Mouse (Mus musculus) brain, embryonic 14.5 days (tissue): ENCODE data around the gene Gm960. TPM values are rescaled to one million over a fixed set of nuclear protein-coding genes. Genes with fewer than 3 reads are reported as not detected.

Experiments used
- DNase-seq: peaks from one replicate; pipeline ENCODE4 v3.0.0-alpha.2; 2011; ENCODE audit warnings: low read depth
- CTCF ChIP-seq: fragments of 200-500 bp; IDR thresholded peaks from 2 replicates; pipeline ENCODE4 v1.5.1; 2012; ENCODE audit warnings: inconsistent platforms, mild to moderate bottlenecking, moderate library complexity, borderline replicate concordance; ENCODE audit not compliant: insufficient read depth, insufficient read length; ENCODE audit errors: extremely low read depth
- POLR2A ChIP-seq: fragments of 200-500 bp; IDR thresholded peaks from 2 replicates; pipeline ENCODE4 v1.6.1; 2012; ENCODE audit warnings: mild to moderate bottlenecking, inconsistent platforms, borderline replicate concordance; ENCODE audit not compliant: poor library complexity, insufficient read depth, insufficient read length, severe bottlenecking; ENCODE audit errors: extremely low read depth
- polyA plus RNA-seq: library from polyadenylated mRNA; depleted of rRNA; stranded (reverse); fragments of >200 nt; gene quantifications from 2 replicates; pipeline ENCODE4 v1.2.3, GENCODE M21; 2012

Gene Gm960
- polyA plus RNA-seq, 1 experiment, result 3.3 TPM

DNA sequence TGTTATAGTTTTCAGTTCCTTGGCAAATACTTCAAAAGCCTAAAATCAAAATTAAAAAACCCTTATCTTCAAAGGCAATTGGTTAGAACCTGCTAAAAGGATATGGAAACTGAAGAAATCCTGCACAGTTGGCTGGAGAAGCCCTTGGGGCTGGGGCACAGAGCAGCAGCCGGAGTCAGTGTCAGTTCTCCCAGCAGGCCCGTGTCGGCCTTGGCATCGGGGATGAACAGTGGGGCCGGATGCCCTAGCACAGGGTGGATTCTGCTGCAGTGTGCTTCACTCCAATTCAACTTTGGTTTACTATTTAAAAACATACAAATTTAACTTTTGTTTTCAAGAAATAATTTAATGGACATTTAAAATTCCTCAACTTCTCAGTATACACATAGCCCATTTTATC, 40.3 kb downstream of the Gm960 start:
- DNase-seq, result no peak
- no peak for TF ChIP-seq CTCF
- no peak for TF ChIP-seq POLR2A

DNA sequence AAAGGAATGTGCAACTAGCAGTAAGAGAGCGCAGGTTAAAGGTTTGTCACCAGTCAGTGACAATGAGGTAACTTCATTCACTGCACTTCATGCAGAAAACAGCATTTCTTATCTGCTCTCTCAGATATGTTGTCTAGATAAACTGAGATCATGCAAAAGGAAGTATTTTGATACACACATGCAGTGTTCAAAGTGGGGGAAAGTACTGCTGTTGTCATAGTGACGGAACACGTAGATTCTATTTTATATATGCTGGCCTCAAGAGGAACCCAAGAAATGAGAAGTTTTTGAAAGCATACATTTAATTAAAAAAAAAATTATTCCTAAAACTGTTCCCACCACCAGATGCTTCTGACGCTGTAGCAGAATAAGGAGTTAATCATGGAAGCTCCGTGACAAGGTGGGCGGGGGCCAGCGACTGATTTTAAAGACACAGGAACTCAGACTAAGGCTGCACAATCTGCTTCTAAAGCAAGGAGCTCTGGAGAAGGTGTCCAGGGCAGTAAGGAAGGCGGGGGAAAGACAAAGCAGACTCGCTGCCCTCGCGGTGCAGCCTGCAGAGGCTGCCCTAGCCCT, 51.5 kb downstream of the Gm960 start:
- no peak for DNase-seq
- TF ChIP-seq POLR2A (no peak), CTCF (no peak)

DNA sequence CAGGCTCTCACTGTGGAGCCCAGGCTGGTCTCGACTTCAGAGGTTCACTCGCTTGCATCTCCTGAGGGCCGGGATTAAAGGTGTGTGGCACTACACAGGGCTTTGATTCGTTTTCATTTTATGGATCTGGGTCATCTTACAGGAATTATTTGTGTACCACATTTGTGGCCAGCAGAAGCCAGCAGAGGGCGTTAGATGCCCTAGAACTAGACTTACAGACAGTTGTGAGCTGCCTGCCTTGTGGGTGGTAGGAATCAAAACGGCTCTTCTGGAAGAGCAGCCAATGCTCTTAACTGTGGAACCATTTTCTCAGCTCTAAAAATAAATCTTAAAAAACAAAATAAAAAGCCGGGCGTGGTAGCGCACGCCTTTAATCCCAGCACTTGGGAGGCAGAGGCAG, 54.2 kb downstream of the Gm960 start:
- peak; percentile 71 for DNase-seq
- TF ChIP-seq CTCF (peak; percentile 48; the same call in 1 of the 2 replicates), POLR2A (no peak)

DNA sequence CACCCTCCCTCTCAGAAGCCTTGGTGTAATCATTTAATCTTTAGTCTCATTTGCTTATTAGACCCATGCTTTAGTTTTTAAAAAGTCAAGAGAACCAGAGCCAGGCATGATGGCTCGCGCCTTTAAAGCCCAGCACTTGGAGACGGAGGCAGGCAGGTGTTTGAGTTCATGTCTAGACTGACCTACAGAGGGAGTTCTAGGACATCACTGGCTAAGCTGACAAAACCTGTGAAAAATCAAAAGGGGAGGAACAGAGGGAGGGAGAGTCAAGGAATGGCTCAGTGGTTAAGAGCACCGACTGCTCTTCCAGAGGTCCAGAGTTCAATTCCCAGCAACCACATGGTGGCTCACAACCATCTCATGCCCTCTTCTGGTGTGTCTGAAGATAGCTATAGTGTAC, 62.5 kb downstream of the Gm960 start:
- TF ChIP-seq CTCF (no peak), POLR2A (no peak)
- no peak for DNase-seq

DNA sequence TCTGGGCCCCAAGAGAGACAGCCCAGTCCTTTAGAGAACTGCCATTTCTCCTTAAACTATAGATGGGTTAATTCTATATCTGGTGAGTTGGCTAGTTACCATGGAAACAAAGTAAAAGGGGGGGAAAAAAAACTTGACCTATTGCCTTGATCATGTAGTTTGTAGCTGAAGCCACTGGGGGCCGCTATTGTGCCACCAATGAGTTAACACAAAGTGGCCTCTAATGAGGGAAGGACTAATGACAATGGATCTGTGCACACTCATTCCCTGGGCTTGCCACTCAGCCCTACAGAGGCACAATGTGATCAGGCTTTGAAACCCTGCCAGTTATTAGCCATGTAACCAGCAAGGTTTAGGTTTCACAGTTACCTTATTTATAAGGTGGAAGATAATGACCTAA, 69.6 kb downstream of the Gm960 start:
- TF ChIP-seq CTCF (peak; percentile 82; the same call in 1 of the 2 replicates), POLR2A (peak; percentile 29; the same call in 1 of the 2 replicates)
- DNase-seq, result peak; percentile 92

DNA sequence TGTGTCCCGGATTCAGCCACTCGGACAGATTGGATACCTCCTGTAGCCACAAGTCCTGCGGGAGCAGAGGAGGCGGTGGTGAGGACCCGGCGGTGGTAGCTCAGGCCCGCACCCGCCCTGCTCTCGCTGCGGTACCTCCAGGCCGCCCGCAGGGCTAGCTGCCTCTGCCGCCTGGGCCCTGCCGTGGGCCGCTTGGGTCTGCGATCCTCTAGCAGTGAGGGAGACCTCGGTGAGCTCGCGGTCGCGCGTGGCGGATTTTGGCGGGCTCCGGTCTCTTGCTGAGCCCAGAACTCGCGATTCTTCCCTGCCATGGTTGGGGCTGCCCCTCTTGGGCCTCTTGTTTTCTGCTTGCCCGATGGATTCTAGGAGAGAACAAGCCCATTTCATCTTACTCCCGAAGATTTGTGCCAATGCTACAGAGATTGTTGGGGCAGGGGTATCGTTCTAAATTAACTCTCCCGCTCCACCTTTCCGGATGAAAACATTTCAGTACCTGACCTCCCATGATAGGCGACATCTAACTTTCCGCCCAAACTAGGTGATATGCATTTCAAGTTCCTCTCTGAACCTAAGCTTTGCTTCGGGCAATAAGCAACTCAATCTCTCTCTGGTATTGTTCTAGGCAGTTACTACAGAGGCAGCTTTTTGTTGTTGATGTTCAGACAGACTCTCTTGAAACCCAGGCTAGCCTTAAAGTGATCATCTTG, 72.5 kb downstream of the Gm960 start:
- no peak for TF ChIP-seq POLR2A
- TF ChIP-seq CTCF, result no peak
- no peak for DNase-seq

DNA sequence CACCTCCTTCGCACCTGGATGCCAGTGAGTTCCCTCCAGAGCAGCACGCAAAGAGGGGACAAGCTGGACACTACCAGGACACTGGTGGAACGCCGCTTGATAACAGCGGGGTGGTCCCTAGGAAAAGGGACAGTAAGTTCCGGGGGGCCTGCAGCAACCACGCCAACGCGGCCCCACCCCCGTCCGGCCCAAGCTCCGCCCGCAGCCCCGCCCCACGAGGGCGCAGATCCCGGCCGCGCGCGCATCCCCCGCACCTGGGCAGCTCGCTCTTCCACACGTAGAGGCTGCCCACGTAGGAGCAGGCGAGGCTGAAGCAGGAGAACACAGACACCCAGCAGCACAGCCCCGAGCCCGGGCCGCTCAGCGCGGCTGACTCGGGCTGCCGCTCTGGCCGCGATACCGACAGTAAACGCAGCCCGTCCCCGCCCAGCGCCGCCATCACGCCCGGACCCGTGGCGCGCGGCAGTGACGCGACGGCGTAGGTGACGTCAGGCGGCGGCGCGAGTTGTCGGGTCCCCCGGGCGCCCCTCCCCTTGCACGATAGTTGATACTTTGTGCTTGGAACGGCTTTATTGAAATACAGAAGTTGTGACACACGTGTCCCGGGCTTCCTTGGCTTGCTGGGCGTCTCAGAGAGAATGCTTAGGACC, 73.2 kb downstream of the Gm960 start, which contains the start of gene Rce1:
Rce1 (minus strand) TSS at position 463 of the 650 bp plus-strand sequence.
- TF ChIP-seq CTCF, result no peak
- peak; percentile 98 for TF ChIP-seq POLR2A
- DNase-seq, result peak; percentile 95

DNA sequence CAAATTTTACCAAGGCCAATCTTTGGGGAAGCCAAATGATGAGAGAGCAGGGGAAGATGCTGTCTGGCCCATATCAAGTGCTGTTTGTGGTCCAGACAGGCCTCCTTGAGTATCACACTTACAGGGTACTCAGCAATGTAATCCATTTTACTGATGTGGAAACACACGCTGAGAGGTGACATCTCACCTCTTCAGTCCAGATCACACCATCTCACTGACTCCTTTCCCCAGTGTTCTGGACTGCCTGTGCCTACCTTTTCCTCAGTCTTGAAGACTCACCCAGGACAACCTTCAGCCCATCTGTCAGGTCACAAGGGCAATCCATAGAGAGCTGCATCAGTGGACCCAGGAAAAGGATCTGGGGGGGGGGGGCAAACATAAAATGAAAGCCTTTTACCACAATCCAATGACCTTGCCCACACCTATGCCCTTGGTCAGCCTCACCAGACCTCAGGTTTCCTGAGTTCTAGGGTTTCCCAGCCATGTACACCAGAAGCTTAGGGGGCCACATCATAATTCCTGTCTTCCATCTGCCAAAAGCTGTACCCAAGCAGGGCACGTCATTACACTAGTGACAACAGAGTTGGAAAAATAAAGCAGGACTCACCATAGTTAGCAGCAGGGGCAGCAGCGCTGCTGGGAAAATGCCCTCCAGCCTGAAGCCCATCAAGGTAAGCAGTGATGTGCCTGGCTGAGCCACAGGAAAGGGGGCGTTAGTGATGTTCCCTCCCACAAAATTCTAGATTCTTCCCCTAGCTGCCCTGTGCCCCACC, 73.9 kb downstream of the Gm960 start:
- no peak for TF ChIP-seq CTCF
- TF ChIP-seq POLR2A, result no peak
- DNase-seq, result no peak

DNA sequence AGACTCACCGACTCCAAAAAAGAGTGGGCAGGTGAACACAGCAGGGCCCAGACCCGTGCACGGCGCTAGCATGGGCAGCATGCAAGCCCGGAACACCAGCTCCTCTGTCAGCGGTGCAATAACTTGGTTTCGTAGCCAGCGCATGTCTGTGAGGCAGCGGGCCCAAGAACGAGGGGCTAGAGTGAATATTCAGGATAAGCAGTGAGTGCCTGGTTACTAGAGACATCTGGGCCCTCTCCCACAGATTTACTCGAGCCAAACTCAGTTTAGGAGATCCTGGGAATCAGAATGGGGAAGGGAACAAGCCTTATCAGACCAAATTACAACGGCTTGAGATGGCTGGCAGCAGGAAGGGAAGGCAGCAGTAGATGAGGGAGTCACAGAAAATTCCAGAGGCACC, 74.5 kb downstream of the Gm960 start:
- DNase-seq, result no peak
- no peak for TF ChIP-seq CTCF
- no peak for TF ChIP-seq POLR2A

DNA sequence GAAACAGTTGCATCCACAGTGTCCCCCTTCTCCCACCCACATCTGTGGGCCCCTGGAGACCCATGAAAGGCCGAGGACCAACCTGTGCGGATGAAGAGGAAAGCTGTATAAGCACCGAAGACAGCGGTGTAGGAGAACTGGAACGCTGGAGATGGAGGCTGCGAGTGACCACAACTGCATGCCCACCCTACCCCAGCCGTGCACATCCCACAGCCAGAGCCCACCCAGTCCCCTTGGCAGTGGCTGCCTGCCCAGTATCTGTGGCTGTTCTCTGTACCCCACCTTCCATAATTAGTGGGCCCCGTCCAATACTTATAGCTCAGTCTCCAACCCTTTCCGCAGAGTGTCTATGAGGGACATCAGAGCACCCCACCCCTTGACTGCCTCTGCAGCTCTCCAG, 75.0 kb downstream of the Gm960 start:
- DNase-seq, result no peak

DNA sequence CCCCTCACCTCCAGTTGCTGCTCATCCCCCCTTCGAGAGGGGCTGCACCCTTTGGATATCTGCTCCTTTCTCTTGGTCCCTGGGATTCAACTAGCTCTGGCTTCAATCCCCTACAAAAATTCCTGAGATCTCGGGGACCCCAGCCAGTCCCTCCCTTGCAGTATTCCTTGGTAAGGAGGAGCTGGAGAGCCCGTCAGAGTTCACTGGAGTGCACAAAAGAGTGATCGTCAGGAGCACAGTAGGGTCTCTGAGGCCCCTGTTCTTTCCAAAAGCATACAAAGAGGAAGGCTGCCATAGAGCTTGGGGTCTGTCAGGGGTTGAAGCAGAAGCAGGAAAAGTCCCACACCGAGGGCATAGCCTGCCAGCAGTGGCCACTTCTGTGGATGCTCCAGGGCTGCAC, 75.7 kb downstream of the Gm960 start:
- TF ChIP-seq POLR2A (no peak), CTCF (no peak)
- no peak for DNase-seq

More for the DNA sequence above, 75.0 kb downstream of the Gm960 start:
- TF ChIP-seq CTCF (no peak), POLR2A (no peak)

DNA sequence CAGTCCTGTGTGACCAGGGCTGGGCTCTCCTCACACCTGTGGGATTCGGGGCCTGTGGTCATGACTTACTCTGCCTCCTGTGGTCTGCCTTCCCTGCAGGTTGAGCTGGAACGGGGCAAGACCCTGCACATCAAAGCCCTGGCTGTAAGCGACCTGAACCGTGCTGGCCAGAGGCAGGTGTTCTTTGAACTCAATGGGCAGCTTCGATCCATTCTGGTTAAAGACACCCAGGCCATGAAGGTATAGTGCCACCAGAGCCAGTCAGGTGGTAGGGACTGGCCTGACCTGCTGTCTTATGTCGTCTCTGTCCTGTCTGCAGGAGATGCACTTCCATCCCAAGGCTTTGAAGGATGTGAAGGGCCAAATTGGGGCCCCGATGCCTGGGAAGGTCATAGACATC, 77.7 kb downstream of the Gm960 start:
- no peak for TF ChIP-seq CTCF
- no peak for TF ChIP-seq POLR2A

More for the DNA sequence above, 77.7 kb downstream of the Gm960 start:
- no peak for DNase-seq
